Mouse (Mus musculus): ENCODE measurements around the gene Usp29. TPM values are rescaled to one million over a fixed set of nuclear protein-coding genes. Genes with fewer than 3 reads are reported as not detected.
"Not testable (repeated sequence)": the region's sequence is repeated elsewhere in the genome, so short reads cannot be mapped to it uniquely, and the experiment has no call there.

The Usp29 gene
- polyA plus RNA-seq, 1 experiment from 2014 or later, result 10.0 TPM

DNA sequence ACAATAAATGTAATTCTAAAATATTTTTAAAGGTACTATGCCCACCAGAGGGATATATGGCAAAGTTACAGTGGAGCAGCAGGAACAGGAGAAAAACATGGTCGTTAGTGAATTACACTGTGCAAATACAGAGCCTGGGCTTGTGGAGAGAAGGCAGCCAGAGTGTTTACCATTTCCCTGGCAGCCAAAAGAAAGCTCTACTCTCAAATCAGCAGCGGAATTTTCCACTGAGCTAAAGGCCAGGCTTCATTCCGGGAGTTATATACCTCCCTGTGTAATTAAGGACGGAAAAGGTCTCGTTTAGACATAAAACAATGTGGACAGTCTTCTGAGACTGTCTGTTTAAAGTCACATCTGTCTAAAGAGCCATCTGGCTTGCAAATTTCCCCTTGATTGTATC is 204.4 kb downstream of the Usp29 start:
- Histone ChIP-seq H3K4me3 (no peak overlapping the region), H3K36me3 (no peaks in the 10 kb centered on the region), H3K9me3 (no peaks in the 10 kb centered on the region; the same call in 1 of the 2 replicates), H3K27me3 (ENCODE audit: insufficient read depth, poor library complexity, severe bottlenecking) (no peaks in the 10 kb centered on the region), H3K4me1 (replicated peaks) (no peaks in the 10 kb centered on the region), H3K27ac (no peak overlapping the region)
- no peak for DNase-seq (ENCODE audit: low spot score)
- 73% methylated on average over 5 of the region's 5 CpGs for WGBS

DNA sequence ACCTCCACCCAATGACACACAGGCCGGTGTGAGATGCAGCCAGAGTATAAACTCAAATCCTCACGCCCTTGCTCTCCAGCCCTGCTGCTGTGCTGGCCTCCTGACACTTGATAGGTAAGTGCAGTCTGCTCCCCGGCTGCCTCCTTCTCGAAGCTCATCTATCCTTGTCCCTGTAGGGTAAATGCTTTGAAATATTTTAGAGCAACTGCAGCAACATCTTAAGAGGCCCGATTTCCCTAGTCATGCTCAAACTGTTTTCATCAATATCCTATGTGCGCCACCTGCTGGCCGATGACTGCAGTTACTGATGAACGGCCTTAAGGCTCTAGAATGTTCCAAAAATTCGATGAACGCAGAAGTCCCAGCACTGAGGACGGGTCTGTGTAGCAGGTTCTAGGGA is 206.7 kb downstream of the Usp29 start:
- Histone ChIP-seq H3K4me1 (replicated peaks) (no peaks in the 10 kb centered on the region), H3K9me3 (no peaks in the 10 kb centered on the region; the same call in 1 of the 2 replicates), H3K4me3 (no peak overlapping the region), H3K27me3 (ENCODE audit: insufficient read depth, poor library complexity, severe bottlenecking) (no peaks in the 10 kb centered on the region), H3K36me3 (no peaks in the 10 kb centered on the region), H3K27ac (no peak overlapping the region)
- 51% methylated on average over 11 of the region's 11 CpGs for WGBS
- peak; percentile 75 for DNase-seq (ENCODE audit: low spot score)

GRCm38 (mm10) chr7:6940761-6941231 is 210.4 kb downstream of the Usp29 start:
- no peaks in the 10 kb centered on the region for H3K27me3 ChIP-seq (ENCODE audit: insufficient read depth, poor library complexity, severe bottlenecking)
- H3K36me3 ChIP-seq, result no peaks in the 10 kb centered on the region
- 19% methylated on average over 16 of the region's 16 CpGs for WGBS
- DNase-seq (ENCODE audit: low spot score), result peak; percentile 63
- H3K27ac ChIP-seq, result no peak overlapping the region
- H3K9me3 ChIP-seq, result no peaks in the 10 kb centered on the region; the same call in 1 of the 2 replicates
- H3K4me1 ChIP-seq (replicated peaks), result no peaks in the 10 kb centered on the region
- peak overlapping the region; percentile 34 for H3K4me3 ChIP-seq

DNA sequence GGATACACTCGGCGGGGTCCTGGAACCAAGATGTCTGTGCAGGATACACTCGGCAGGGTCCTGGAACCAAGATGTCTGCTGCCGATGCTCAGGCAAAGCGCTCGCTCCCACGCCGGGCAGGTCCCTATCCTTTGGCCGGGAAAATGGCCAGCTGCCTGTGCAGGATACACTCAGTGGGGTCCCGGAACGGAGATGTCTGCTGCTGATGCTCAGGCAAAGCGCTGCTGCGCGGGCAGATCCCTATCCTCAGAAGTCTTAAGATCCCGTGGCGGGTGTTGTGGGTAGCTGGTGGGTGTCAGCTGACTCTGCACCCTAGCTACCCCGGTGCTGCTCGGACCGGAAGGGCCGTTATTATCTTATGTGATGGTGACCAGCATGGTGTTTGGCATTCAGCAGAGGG is 217.7 kb downstream of the Usp29 start:
- not testable (repeated sequence) for H3K4me1 ChIP-seq (replicated peaks); H3K9me3 ChIP-seq; H3K36me3 ChIP-seq; H3K27ac ChIP-seq; H3K4me3 ChIP-seq; DNase-seq (ENCODE audit: low spot score); H3K27me3 ChIP-seq (ENCODE audit: insufficient read depth, poor library complexity, severe bottlenecking)
- 92% methylated on average over 20 of the region's 20 CpGs for WGBS

DNA sequence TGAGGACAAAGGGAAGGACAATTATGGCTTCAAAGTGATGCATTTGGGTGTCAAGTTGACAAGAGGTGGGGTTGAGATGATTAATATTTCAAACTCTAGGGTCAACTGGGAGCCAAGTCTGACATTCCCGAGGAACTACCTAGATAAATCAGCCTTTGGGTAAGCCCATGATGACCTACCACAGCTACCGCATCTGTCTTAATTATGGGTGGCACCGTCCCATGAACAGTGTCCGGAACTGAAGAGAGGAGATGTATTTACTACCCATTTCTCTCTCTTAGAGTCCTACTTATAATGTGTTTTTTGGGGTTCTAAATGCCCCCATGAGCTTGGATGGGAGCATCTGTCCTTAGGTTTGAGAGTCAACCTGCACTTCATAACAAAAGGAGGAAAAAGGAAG is 226.2 kb downstream of the Usp29 start:
- Histone ChIP-seq H3K27ac (no peak overlapping the region), H3K4me1 (replicated peaks) (no peaks in the 10 kb centered on the region), H3K4me3 (no peak overlapping the region), H3K27me3 (ENCODE audit: insufficient read depth, poor library complexity, severe bottlenecking) (no peaks in the 10 kb centered on the region), H3K36me3 (no peaks in the 10 kb centered on the region), H3K9me3 (no peaks in the 10 kb centered on the region)
- 89% methylated on average over 4 of the region's 4 CpGs for WGBS
- no peak for DNase-seq (ENCODE audit: low spot score)

DNA sequence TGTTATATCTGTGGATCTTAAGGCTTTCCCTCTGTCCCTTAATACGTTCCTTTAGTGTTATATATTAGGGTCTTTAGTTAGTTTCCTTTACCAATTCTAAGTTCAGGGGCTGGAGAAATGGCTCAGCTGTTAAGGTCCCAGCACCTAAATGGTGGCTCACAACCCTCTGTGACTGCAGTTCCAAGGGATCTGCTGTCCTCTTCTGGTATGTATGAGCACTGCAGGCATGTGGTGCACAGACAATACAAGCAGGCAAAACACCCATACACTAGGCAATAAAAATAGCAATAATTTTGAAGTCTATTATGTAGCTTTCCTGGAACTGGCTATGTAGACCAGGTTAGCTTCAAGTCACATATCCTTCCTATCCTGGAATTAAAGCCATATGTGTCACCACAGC is 228.2 kb downstream of the Usp29 start:
- 96% methylated on average over 1 of the region's 1 CpGs for WGBS
- no peak overlapping the region for H3K4me3 ChIP-seq
- H3K9me3 ChIP-seq, result 0 out of 2 replicates have a peak, but pooled peaks cover 2% of the 10 kb centered on the region
- no peaks in the 10 kb centered on the region for H3K27me3 ChIP-seq (ENCODE audit: insufficient read depth, poor library complexity, severe bottlenecking)
- DNase-seq (ENCODE audit: low spot score), result no peak
- H3K4me1 ChIP-seq (replicated peaks), result no peaks in the 10 kb centered on the region
- H3K36me3 ChIP-seq, result no peaks in the 10 kb centered on the region
- H3K27ac ChIP-seq, result no peak overlapping the region

DNA sequence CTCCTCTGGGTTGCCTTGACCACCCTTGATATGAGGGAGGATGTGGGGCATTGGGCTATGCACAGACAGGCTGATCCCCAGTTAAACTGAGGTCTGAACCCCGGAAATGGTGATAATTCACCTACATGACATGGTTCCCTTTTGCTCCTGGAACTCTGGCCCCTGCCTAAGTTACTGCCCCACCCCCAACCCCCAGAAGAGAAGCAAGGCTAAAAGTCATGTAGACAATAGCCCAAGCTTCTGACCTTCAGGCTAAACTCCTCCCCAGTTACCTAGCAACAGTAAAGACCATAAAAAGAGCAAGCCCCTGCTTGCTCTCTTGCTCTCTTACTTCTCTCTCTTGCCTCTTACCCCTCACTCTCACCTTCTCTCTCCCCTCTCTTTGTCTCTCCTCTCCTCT is 243.2 kb downstream of the Usp29 start:
- 78% methylated on average over 1 of the region's 1 CpGs for WGBS
- no peak overlapping the region for H3K27ac ChIP-seq
- H3K36me3 ChIP-seq, result no peaks in the 10 kb centered on the region
- no peaks in the 10 kb centered on the region for H3K27me3 ChIP-seq (ENCODE audit: insufficient read depth, poor library complexity, severe bottlenecking)
- no peak overlapping the region for H3K4me3 ChIP-seq
- H3K4me1 ChIP-seq (replicated peaks), result no peaks in the 10 kb centered on the region
- DNase-seq (ENCODE audit: low spot score), result no peak
- 0 out of 2 replicates have a peak, but pooled peaks cover 24% of the 10 kb centered on the region for H3K9me3 ChIP-seq

DNA sequence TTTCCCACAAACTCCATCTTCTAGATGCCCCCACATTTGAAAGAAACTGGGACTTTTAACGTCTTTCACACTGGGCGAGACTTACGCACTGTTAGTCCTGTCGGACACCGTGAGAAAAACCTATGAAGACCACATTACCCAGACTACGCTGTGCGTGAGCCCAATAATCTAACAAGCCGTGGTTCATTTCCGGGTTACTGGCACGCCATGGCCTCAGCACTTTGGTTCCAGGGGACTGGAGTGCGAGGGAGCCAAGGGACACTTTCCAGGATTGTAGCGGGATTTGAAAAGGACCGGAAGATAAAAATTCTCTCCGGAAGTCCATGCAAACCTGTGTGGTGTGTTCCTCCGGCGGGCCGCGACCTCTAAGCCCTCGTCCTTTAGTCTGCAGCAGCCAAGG is 246.5 kb downstream of the Usp29 start:
- DNase-seq (ENCODE audit: low spot score), result no peak
- Histone ChIP-seq H3K4me3 (no peak overlapping the region), H3K4me1 (replicated peaks) (no peaks in the 10 kb centered on the region), H3K36me3 (no peaks in the 10 kb centered on the region), H3K9me3 (0 out of 2 replicates have a peak, but pooled peaks cover 27% of the 10 kb centered on the region), H3K27me3 (ENCODE audit: insufficient read depth, poor library complexity, severe bottlenecking) (no peaks in the 10 kb centered on the region), H3K27ac (no peak overlapping the region)
- WGBS, result 91% methylated on average over 19 of the region's 19 CpGs

- 84% methylated on average over 11 of the region's 11 CpGs for WGBS
- not testable (repeated sequence) for H3K27me3 ChIP-seq (ENCODE audit: insufficient read depth, poor library complexity, severe bottlenecking); H3K27ac ChIP-seq; H3K4me3 ChIP-seq; DNase-seq (ENCODE audit: low spot score); H3K4me1 ChIP-seq (replicated peaks); H3K9me3 ChIP-seq; H3K36me3 ChIP-seq
Observed at GRCm38 (mm10) chr7:6995251-6995650, 264.9 kb downstream of the Usp29 start, which contains the start of gene Aurkc. Gene Aurkc, plus strand, starts transcription at chr7:6995300.

DNA sequence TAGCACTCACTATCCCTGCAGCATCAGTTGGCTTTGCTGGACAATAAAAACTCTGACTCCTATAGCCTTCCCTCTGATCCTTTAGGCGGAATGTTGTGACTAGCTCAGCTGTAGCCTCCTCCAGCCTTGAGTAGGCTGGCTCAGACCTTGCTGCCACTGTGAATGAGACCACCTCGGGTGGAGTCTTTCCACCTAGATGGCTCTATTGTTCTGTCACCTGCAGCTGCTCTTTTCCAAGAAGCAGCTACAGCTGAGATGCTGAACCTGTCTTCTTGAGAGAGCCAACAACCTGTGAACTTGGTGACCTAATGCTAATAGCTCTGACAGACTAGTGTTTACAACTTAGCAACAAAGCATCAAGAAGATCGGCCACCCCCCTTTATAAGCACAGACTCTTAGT is 268.5 kb downstream of the Usp29 start:
- WGBS, result 69% methylated on average over 3 of the region's 3 CpGs

DNA sequence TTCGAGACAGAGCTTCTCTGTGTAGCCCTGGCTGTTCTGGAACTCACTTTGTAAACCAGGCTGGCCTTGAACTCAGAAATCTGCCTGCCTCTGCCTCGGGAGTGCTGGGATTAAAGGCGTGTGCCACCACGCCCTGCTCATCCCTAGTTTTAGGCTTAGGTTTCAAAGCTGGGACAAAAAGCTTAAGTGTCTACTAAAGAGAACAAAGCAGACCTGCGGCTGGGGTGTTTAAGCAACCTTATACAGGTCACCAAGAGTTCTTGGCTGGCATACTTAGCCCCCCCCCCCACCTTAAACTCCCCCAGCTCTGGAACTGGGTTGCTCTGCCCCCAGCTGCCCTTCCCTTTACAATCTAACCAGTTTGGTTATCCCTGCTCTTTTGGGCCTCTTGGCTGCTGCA is 275.1 kb downstream of the Usp29 start:
- H3K27me3 ChIP-seq (ENCODE audit: insufficient read depth, poor library complexity, severe bottlenecking); DNase-seq (ENCODE audit: low spot score); H3K27ac ChIP-seq; H3K36me3 ChIP-seq; H3K4me3 ChIP-seq; H3K4me1 ChIP-seq (replicated peaks); H3K9me3 ChIP-seq: not testable (repeated sequence)
- 80% methylated on average over 5 of the region's 5 CpGs for WGBS

More for the DNA sequence above, 268.5 kb downstream of the Usp29 start:
- not testable (repeated sequence) for H3K27me3 ChIP-seq (ENCODE audit: insufficient read depth, poor library complexity, severe bottlenecking); H3K9me3 ChIP-seq; H3K36me3 ChIP-seq; H3K4me1 ChIP-seq (replicated peaks); H3K27ac ChIP-seq; H3K4me3 ChIP-seq; DNase-seq (ENCODE audit: low spot score)

MicroRNAs encoded within 50 kb of the gene (microRNA counts, 519-probe panel; counts per million panel counts)
- 1,255 counts per million, percentile 77 among the panel's probes with 10 or more counts for microRNA mmu-miR-3099

Other genes with a start within 250 kb of the Usp29 start
- gene Olfr5, start 243.6 kb upstream of the Usp29 start, polyA plus RNA-seq (2016; fragmentation: Nextera tagmentation; extraction: Ambion mirVana), result not detected in 2 replicates
- not detected in 2 replicates for gene Olfr1347, start 230.8 kb upstream of the Usp29 start, polyA plus RNA-seq (2016; fragmentation: Nextera tagmentation; extraction: Ambion mirVana)
- gene Olfr1348, start 221.8 kb upstream of the Usp29 start, polyA plus RNA-seq (2016; fragmentation: Nextera tagmentation; extraction: Ambion mirVana), result not detected in 2 replicates
- not detected in 2 replicates for gene Olfr1349, start 207.6 kb upstream of the Usp29 start, polyA plus RNA-seq (2016; fragmentation: Nextera tagmentation; extraction: Ambion mirVana)
- gene Olfr1350, start 165.7 kb upstream of the Usp29 start, polyA plus RNA-seq (2016; fragmentation: Nextera tagmentation; extraction: Ambion mirVana), result not detected in 2 replicates
- gene Zim1, start 34.1 kb upstream of the Usp29 start, polyA plus RNA-seq (2016; fragmentation: Nextera tagmentation; extraction: Ambion mirVana), result 1.00 and 1.0 TPM in 2 replicates
- gene Peg3, start 147 bp upstream of the Usp29 start, polyA plus RNA-seq (2016; fragmentation: Nextera tagmentation; extraction: Ambion mirVana), result 75.5 and 94.5 TPM in 2 replicates